Mouse (Mus musculus): ENCODE results near the gene Spice1. TPM values are rescaled to one million over a fixed set of nuclear protein-coding genes. Genes with fewer than 3 reads are reported as not detected.
A peak's percentile ranks its signal among the peaks of the same experiment; 100 is the strongest.

The Spice1 gene
- total RNA-seq (2021): 10 to 100 TPM in 1 of 2 experiments, 1 to 10 TPM in 1; 8.6 to 11.1 TPM

DNA sequence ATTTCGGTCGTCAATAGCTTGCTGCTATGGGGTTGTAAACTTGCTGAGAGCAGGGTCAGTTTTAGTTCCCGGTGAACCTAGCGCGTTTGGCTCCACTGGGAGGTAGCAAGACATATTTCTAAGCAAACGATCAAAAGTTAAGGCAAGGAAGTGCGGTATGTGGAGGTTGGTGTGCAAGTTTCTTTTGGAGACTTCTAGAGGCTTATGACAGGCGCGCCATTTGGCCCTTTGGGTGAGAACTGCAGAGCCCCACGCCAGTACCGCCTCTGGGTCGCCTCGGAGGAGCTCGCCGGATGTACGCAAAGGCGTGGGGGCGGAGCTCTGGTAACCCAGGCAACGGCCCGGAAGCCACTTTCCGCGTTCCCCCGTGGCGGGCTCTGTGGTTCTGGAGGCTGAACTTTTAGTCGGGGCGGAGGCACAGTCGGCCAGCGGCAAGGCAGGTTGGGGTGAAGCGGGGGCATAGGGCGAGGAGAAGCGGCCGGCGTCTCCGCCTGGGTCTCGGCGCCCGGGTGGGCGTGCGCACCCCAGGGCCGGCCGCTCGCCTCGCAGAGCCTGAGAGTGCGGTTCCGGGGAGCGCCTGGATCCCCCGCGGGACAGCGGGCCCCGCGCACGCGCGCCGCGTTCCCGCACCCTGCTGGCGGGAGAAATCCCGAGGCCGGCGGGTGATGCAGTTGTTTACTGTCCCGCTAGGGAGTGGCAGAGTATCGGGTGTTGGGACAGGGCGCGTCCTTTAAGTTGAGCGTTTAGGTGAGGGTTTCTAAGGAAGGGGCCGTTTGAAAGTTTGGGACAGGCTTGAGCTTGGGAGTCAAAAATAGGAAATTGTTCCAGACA is at the start of gene Spice1:
Spice1 (plus strand) TSS at position 51 of the 831 bp plus-strand sequence.
- intact Hi-C loops (cut with DNase I): loop anchor here (1.0 to 5.0 kb wide), 2 partner anchors 15 to 50 kb away; no protein-coding TSS in a partner anchor
- DNase-seq: peak; percentile 93 to 97

- intact Hi-C loops (cut with DNase I): loop anchor here (1.0 to 5.0 kb wide), 2 partner anchors 48 to 63 kb away; partner anchors contain the start of gene Spice1
- no peak for DNase-seq
These were observed 47.4 kb upstream of the Spice1 start for GRCm38 (mm10) chr16:44299438-44300093.

DNA sequence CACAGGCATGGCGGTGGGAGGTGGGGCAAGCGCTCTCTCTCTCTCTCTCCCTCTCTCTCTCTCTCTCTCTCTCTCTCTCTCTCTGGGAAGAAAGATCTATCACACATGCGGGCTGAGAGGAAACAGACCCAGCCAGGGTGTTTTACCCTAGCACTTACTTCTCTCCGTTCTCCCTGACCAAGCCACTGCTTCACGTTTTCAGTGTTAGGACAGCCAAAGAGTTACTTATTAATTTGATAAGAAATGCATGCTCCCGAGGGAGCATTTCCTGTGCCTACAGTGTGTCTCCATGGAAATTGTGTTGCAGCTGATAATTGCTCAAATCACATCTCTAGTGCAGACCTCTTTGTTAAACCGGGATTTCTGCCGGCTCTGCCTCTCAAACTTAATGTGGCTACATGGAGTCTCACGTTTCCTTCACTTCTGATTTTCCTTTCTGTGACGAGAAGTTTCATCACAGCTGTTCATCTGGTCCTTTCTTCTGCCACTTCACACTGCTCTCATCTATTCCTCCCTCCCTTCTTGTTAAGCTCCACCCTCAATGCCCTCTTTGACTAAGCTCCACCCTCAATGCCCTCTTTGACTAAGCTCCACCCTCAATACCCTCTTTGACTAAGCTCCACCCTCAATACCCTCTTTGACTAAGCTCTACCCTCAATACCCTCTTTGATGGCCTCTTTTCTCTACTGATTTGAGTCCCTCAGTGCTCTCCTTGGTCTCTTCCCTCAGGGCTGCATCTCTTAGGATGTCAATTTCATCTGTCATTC is 44.6 kb upstream of the Spice1 start:
- intact Hi-C loops (cut with DNase I): no loop called here

DNA sequence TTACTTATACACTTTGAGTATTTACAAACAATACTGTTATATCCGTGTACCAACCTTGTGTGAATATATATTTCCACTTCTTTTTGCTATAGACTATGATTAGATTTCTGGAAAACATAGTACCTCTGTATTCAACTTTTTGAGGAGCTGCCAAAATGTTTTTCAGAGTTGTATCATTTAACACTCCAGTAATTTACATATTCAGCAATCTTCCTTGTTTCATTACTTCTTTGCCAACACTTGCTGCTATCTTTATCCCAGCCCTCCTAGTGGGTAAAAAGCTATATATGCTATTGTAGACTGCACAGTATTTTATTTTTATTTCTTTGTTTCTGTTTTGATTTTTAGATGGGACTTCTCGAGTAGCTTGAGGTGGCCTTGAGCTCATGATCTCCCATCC is 43.1 kb upstream of the Spice1 start:
- intact Hi-C loops (cut with DNase I): no loop called here
- DNase-seq: no peak

More for the DNA sequence above, 44.6 kb upstream of the Spice1 start:
- no peak for DNase-seq

DNA sequence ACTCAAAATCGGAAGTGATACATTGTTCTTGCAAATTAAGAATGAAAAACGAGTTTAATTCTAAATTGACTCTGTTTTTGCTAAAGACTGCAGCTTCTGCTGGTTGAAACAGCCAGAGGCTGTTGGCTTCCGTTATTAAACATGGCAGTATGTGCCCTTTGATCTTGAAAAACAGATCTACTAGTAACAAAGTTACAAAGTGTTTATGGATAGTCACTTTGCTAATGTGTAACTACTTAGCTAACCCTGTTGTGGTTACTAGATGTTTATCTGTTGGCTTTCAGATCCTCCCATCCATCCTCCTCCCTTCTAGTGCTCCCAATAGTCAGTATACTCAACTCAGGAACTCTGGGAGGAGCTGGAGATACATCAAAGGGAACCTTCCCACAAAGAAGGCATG is 41.3 kb upstream of the Spice1 start:
- intact Hi-C loops (cut with DNase I): no loop called here
- no peak for DNase-seq

GRCm38 (mm10) chr16:44313422-44313821 is 33.5 kb upstream of the Spice1 start:
- intact Hi-C loops (cut with DNase I): no loop called here
- no peak for DNase-seq

- intact Hi-C loops (cut with DNase I): no loop called here
- DNase-seq: no peak
These were observed 30.6 kb upstream of the Spice1 start for GRCm38 (mm10) chr16:44316350-44316749.

DNA sequence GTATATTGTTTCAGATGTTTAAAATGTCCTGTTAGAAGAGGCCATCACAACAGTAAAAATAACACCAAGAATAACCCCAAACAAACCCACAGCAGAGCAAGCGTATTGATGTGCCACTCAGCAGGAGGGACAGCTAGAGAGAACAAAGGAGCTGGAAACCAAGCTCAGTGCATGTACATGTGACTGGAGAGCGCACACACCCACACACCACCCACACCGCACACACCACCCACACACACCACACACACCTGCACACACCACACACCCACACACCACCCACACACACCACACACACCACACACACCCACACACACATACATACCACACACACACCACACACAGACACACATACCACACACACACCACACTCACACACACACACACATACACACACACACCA is 26.7 kb upstream of the Spice1 start:
- intact Hi-C loops (cut with DNase I): no loop called here
- no peak for DNase-seq

GRCm38 (mm10) chr16:44328644-44329043 is 18.3 kb upstream of the Spice1 start:
- no peak for DNase-seq
- intact Hi-C loops (cut with DNase I): no loop called here

DNA sequence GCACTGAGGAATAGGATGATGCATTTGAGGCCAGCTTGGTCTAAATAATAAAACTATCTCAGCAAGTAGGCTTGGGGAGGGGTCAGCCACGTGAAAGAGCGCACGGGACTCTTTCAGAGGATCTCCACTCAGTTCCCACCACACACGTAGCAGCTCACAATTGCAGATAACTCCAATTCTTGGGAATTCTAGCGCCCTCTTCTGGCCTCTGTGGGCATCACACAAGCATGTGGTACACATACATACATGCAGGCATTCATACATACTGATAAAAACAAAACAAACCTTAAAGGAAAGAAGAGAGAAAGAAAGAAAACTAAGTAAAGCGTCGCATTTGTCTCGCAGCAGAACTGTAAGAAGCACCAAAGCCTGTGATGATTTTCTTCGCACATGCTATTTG is 16.3 kb upstream of the Spice1 start:
- intact Hi-C loops (cut with DNase I): no loop called here
- no peak for DNase-seq

DNA sequence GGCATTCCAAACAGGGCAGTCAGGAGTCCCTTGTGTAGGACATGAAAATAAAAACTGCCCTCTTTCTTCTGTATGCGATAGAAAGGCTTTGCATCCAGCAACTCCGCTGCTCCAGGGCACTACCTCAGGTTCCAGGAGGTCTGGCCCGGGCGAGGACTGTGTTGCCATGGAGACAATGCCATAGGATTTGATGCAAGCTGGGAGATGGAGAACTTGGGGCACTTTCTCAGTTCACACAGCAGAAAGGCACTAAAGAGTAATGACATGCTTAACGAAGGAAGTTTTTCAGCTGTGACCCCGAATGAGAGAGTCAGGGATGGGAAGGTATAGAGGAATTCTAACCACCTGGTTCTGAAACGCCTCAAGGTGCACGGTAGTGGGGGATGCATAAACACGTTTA is 15.8 kb upstream of the Spice1 start:
- intact Hi-C loops (cut with DNase I): no loop called here
- DNase-seq: no peak

DNA sequence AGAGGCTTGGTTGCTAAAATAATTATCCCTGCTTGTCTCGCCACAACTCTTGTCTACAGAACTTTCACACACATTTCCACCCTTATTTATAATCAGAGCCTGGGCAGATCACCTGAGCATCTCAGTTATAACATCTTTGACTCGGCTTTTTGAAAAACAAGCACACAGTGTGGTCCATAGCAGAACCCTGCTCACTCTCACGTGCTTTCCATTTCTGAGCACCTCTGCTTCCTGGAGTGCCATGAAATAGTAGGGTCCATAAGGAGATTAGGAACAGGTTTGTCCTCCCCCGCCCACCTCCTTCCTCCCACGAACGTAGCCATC is 15.3 kb upstream of the Spice1 start:
- intact Hi-C loops (cut with DNase I): no loop called here

DNA sequence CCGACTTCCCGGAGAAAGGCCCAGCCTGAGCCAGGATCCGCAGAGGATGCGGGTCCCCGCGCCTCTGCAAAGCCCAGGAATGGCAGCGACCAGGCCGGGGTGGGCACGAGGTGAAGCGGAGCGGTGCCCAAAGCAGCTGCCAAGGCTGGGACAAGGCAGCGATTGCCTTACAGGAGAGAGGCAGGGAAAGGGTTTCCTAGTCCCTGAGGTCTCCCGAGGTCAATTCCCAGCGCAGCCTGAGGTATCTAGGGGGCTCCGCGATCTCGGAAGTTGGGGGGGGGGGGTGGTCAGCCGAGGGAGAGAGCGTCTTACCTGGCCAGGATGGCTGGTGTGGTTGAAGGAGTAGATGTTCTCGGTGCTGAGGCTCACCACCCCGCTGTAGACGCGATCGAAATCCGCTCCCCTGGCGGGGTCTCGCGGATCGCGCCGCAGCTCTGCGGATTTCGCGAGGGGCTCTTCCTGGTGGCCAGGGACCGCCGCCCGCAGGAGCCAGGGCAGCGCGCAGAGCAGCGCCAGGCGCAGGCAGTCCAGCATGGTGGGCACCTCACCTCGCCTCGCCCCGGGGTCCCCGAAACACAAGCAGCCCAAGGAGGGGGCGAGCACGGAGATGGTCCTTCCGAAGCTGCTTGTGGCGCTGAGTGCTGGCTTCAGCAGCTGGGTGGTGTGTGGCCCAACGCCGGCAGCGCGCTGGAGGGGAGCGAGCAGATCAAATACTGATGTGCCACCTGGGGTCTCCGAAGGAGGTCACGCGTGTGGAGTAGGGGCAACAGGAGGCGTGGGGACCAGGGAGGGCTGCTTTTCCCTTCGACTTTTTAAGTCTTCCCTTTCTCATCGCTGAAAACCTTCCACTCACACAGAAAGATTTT is 14.7 kb upstream of the Spice1 start:
- peak; percentile 14 to 31 for DNase-seq
- intact Hi-C loops (cut with DNase I): no loop called here

More for the DNA sequence above, 15.3 kb upstream of the Spice1 start:
- DNase-seq: no peak

DNA sequence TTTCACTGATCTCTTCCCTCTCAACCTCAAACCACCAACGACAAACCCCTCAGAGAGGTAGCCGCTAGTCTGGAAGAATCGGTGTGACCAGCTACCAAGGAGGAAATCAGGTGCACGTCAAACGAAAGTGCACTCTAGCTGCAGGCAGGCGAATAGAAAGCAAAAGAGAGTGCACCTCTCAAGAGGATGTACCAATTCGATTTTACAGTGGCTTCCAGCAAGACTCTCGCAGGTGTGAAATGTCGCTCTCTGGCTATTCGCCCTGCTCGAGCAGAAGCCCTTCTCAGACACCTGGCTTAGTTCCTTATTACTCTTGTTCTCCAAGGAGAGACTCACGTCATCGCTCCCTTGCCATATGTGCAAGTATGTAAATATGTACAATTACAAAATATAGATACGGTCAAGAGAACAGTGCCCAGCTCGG is 14.0 kb upstream of the Spice1 start, which contains the start of gene Sidt1:
Sidt1 (minus strand) TSS at position 336 of the 424 bp plus-strand sequence.
- intact Hi-C loops (cut with DNase I): no loop called here
- peak; percentile 11 to 12 for DNase-seq

DNA sequence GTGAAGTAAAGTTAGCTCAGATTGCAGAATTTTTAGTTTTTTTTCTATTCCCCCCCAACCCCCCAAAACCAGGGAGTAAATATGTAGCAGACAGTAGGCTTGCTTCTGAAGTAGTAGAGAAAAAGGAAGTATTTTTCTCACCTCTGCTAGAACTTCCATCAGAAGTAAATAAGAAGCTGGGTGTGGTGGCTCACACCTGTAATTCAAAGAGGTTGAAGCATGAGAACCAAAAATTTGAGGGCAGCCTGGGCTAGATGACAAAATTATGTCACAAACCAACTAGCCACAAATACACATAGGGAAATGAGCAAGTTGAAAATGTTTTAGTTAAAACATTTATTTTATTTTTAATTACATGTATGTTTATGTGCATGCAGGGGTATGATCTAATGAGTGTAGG is 9.4 kb upstream of the Spice1 start:
- DNase-seq: no peak
- intact Hi-C loops (cut with DNase I): no loop called here

DNA sequence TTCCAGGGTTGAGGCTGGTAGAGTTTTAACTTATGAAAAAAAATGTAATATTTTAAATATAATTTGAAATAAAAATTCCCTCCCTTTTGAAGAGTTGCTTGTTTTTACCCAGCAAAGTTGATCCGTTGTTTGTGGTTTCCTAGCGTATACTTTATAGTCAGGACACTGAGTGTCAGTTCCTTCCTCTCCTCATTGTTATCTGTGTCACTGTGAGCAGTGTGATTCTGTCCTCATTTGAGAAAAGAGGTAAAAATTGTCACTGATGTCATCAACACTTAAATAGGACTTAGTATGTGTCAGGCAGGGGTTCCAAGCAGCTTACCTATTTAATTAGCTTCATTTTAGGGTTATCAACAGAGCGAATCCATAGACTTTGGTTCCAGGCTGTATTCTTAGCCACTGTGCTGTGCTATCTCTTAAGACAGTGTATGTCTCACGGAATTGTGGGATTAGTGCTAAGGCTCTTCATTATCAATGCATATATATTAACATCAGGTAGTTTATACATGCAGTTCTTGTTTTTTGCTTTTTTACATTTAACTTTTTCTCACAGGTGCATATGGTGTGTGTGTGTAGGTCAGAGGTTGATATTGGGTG is 3.0 kb downstream of the Spice1 start:
- intact Hi-C loops (cut with DNase I): loop anchor here (5.0 kb wide), 1 partner anchor 53 kb away; no protein-coding TSS in a partner anchor
- DNase-seq: no peak

- DNase-seq: no peak
- intact Hi-C loops (cut with DNase I): no loop called here
These were observed 9.4 kb downstream of the Spice1 start for GRCm38 (mm10) chr16:44356291-44356690.

DNA sequence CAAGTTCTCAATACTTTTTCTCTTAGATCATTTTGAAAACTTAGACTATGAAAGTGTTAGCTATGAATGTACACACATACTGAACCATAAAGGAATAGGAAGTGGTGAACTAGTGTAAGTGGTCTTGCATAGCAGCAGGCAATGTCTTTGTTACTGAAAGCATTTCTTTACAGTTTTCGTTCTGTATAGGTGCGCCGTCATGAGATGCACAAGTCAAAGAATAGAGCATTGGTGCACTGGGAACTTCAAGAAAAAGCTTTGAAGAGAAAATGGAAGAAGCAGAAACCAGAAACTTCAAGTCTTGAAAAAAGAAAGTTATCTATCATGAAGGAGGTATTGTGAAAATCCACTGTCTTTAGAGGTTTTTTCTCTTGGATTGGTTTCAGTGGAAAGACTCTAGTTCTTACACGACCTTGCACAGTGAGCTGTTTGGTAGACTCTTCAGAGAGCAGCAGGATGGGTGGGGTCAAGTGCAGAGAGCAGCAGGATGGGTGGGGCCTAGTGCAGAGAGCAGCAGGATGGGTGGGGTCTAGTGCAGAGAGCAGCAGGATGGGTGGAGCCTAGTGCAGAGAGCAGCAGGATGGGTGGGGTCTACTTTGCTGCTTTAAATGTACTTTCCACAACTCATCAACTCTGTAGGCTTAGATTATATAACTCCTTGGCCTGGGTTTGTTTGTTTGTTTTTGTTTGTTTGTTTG is 10.8 kb downstream of the Spice1 start:
- DNase-seq: peak; percentile 28 to 36
- intact Hi-C loops (cut with DNase I): no loop called here
